Mouse (Mus musculus) lung, adult 10 weeks (tissue): Measurements from ENCODE around the gene Sh3gl3. TPM values are rescaled to one million over a fixed set of nuclear protein-coding genes. Genes with fewer than 3 reads are reported as not detected.

ENCODE experiments used
- polyA plus RNA-seq: library from polyadenylated mRNA; stranded (reverse); fragments of 350-450 nt; fragmentation: Illumina TruSeq; extraction: RNeasy Lipid Tissue Mini Kit (QIAGEN cat#74804); gene quantifications from one replicate; pipeline ENCODE4 v1.2.3, GENCODE M21; 2014; ENCODE audit warnings: low read depth, low replicate concordance; ENCODE audit not compliant: insufficient read depth

Gene Sh3gl3
- 0.72 TPM for polyA plus RNA-seq

DNA sequence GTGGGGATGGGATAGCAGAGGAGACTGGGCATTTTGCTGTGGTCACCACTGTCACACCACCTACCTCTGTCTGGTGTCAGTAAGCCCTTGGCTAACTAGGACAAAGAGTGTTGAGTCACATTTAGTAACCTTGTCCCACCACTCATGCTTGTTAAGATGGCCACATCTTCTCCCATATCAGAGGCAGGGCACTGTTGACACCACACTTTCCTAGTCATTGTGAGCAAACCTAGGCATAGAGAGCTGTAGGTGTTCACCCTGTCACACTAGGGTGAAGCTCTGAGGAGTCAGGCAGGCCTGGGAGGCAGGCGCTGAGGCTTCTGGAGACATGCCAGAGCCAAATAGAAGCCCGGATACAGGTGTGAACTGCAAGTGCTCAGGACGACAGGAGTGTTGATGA lies at the start of gene Sh3gl3:
Sh3gl3 (plus strand) TSS at position 301 of the 400 bp plus-strand sequence.

DNA sequence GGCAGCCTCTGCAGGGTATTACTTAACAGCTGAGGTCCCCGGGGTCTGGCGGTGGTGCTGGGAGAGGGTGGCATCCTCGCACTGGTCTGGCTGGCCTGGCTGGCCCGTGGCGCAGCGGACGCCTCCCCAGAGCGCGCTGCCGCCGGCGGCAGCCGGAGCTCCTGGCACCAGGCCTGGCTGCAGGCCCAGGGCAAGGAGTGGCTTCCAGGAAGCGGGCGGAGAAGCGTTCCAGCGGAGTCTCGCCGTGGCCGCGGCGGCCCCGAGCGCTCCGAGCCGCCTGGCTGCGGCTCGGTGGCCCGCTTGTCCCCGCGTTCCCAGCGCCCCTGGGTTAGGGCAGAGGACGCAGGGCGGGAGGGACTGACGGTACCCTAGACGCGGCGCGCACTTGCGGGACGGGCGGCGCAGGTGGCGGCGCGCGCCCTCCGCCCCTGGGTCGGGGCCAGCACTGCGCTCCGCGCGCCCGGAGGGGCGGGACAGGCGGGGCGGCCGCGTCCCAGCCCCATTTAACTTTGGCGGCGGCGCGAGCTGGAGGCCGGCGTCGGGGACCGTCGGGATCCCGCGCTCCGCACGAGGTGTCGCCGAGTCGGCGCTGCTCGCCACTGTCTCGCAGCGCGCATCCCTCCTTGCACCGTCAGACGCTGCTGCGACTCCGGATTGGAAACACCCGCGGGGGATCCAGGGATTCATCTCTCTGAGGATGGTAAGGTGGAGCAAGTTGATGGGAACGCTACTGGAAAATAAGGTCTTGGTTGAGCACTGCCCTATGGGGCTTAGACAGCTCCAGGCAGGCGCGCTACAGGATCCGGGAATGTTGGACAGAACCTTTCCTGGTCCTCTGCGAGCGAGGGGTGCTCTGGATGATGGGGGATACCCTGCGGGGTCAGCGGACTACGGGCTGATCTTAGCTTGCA lies 161.8 kb downstream of the Sh3gl3 start, which contains the start of gene Adamtsl3:
Adamtsl3 (plus strand) TSS at position 484 of the 911 bp plus-strand sequence.

Other genes starting within 250 kb of the Sh3gl3 start
- 4.0 TPM for gene Hdgfl3, start 239.4 kb upstream of the Sh3gl3 start, polyA plus RNA-seq
- gene Bnc1, start 181.5 kb upstream of the Sh3gl3 start, polyA plus RNA-seq = 1.3 TPM
- 2.0 TPM for gene Adamtsl3, start 161.9 kb downstream of the Sh3gl3 start, polyA plus RNA-seq